Mouse (Mus musculus) left cerebral cortex, adult 2 months (tissue): ENCODE results near the gene Tex9. TPM values are rescaled to one million over a fixed set of nuclear protein-coding genes. Genes with fewer than 3 reads are reported as not detected.
A peak's percentile ranks its signal among the peaks of the same experiment; 100 is the strongest.
"Not testable (repeated sequence)": the region's sequence is repeated elsewhere in the genome, so short reads cannot be mapped to it uniquely, and the experiment has no call there.

Source experiments
- DNase-seq, 2 experiments: peaks; one replicate each; pipeline ENCODE4 v3.0.0; 2021 to 2022; ENCODE audit warnings: low spot score in 2 of 2, mixed read lengths in 1 of 2; ENCODE audit errors: extremely low spot score in 1 of 2
- H3K27ac ChIP-seq: fragments of 200-600 bp; 2 replicates; pipeline ENCODE4 v1.8.1; 2022
- H3K4me3 ChIP-seq: fragments of 200-600 bp; 2 replicates; pipeline ENCODE4 v1.8.1; 2022
- CTCF ChIP-seq: fragments of 200-600 bp; IDR thresholded peaks from 2 replicates; pipeline ENCODE4 v1.8.1; 2022; ENCODE audit warnings: antibody characterized with exemption, mild to moderate bottlenecking, moderate library complexity
- intact Hi-C: fragments of 180-260 bp; cut with DNase I; formaldehyde crosslinking; loops from one replicate; pipeline ENCODE4 v1.15.1; 2025
- total RNA-seq, 2 experiments: library from RNA; stranded (reverse); gene quantifications; 2 replicates each; pipeline ENCODE4 v1.2.3; 2021

Tex9 gene
- total RNA-seq, 2 experiments from 2014 or later: 11.2 to 12.8 TPM

DNA sequence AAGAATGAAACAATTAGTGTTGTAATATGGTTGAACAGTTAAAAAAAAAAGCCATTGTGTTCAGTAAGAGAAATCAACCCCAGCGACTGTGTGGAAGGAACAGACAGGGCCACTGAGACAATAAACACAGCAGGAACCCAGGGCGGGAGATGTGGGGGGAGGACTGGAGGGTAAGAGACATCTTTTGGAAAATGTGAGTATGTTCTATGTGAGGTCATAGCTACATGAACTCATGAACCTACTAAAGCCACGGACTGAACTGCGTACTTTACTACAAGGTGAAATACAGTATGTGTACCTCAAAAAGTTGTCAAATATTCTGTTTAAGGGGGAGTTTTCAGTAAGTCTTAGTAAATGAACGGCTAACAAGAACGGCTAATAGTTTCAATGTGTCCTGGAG, 14.7 kb downstream of the Tex9 start:
- intact Hi-C loops: no loop called here

GRCm38 (mm10) chr9:72475511-72475910, 16.5 kb downstream of the Tex9 start:
- TF ChIP-seq CTCF: no peak
- H3K4me3 ChIP-seq: no peak overlapping the region
- peak; percentile 29 to 36 for DNase-seq
- intact Hi-C loops: no loop called here
- H3K27ac ChIP-seq: no peak overlapping the region

More for the DNA sequence above, 14.7 kb downstream of the Tex9 start:
- H3K4me3 ChIP-seq: no peak overlapping the region
- TF ChIP-seq CTCF: no peak
- DNase-seq: no peak
- H3K27ac ChIP-seq: no peak overlapping the region

- no peak for DNase-seq
- H3K4me3 ChIP-seq: no peak overlapping the region
- H3K27ac ChIP-seq: no peak overlapping the region
- no peak for TF ChIP-seq CTCF
- intact Hi-C loops: no loop called here
These were observed 22.2 kb downstream of the Tex9 start for GRCm38 (mm10) chr9:72469851-72470250.

DNA sequence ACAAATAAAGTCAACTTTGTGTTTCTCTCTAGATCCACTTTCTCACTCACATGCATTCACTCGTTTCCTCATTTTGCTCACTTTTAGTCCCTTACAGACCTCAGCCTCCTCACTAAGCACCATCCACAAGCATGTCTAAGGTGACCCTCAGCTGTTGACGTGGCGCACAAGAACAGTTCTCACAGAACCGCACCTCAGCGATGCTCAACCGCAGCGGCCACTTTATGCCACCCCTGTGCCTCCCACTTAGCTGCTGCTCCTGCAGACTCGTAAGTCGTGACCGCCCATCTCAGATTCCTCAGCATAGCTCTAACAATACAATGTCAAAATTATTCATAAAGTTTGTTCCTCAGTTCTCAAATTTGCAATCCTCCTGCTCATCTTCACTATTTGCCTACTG, 23.4 kb downstream of the Tex9 start:
- DNase-seq: no peak
- no peak overlapping the region for H3K4me3 ChIP-seq
- no peak for TF ChIP-seq CTCF
- intact Hi-C loops: no loop called here
- no peak overlapping the region for H3K27ac ChIP-seq

DNA sequence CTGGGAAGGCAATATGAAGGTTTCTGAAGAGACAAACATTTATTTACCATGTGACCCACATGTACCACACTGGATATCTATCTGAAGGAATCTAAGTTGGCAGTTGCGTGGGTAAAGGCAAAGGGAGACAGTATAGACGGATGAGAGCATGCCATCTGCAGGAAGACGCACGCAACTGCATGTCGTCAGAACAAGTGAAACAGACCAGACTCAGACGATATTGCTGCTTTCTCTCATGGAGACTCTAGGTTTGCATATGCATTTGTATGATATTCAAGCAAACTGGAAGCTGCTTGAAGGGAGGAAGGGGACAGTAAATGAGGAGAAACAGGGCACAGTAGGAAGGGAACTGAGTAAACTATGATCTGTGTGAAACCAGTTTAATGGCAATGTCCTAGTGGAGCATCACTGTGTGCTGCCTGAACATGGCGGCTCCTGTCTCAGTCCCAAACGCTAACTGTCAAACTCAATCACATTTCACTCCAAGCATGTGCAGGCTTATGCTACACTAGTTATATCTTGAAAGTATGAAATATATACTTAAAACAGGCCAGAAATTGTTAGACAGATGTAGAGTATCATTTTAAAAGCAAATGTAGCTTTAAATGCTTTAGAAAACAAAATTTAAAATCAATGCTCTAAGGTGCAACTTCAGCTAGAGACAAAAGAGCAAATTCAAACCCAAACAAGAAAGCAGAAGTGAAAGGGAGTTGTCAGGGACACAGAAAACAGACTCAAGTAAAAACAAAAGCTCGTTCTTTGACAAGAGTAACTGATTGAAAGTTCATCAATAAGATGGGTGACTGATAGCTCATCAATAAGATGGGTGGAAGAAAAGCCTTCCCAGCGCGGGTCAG, 24.2 kb downstream of the Tex9 start:
- TF ChIP-seq CTCF: peak; percentile 63
- no peak for DNase-seq
- no peak overlapping the region for H3K4me3 ChIP-seq
- H3K27ac ChIP-seq: no peak overlapping the region
- intact Hi-C loops: no loop called here

DNA sequence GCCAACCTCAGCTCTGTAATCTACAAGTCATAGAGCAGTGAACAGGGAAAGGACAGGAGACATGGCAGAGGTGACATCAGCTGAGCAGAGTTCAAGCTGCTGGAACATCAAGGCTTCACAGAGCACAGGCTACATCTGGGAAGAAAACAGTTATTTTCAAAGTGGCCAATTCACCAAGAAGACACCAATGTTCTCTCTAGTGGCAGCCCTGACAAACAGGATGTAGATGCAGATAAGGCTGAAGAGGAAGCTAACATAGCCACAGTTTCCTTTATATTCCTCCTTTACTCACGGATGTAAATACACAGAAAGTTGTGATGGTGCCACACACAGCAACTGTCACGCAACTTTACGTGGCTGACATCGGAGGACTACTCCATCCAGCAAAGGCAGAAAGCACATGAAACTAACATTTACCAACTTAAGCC, 26.2 kb downstream of the Tex9 start:
- DNase-seq: no peak
- no peak overlapping the region for H3K4me3 ChIP-seq
- intact Hi-C loops: no loop called here
- no peak overlapping the region for H3K27ac ChIP-seq
- TF ChIP-seq CTCF: no peak

DNA sequence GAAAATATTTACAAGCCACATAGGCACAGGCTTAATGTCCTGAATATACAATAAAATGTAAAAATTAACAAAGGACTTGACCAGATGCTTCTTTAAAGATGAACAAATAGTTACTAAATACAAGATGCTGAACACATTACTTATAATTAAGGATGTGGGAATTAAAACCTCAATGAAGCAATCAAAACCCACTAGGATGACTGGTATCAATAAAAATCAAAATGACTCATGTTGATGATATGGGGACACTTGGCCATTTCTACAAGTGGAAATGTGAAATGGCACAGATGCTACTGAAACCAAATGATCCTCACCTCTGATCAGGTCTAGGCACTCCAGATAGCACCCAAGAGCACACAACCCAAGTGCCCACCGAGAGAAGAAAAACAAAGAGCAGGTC, 27.2 kb downstream of the Tex9 start:
- no peak for DNase-seq
- no peak for TF ChIP-seq CTCF

DNA sequence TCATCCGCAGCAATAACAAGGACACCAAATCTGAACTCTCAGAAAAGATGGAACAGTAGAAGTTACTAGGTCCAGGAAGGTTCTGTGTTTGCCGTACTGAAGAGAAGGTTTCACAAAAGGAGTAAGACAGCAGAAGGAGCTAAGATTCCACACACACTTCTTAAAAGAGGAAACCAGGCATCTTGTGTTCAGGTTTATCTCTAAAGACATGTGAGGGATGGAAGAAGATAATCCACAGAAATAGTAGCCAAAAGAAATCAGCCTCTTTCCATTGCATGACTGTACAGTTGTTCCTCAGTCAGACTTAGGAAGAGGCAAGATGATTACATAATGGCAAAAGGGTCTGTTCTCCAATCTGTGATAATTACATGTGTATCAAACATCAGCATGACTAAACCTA, 29.6 kb downstream of the Tex9 start:
- no peak for DNase-seq
- intact Hi-C loops: no loop called here
- H3K27ac ChIP-seq: no peak overlapping the region
- TF ChIP-seq CTCF: no peak
- no peak overlapping the region for H3K4me3 ChIP-seq

More for the DNA sequence above, 27.2 kb downstream of the Tex9 start:
- intact Hi-C loops: no loop called here
- no peak overlapping the region for H3K4me3 ChIP-seq
- no peak overlapping the region for H3K27ac ChIP-seq

GRCm38 (mm10) chr9:72460767-72461166, 31.2 kb downstream of the Tex9 start:
- H3K27ac ChIP-seq: no peak overlapping the region
- TF ChIP-seq CTCF: no peak
- no peak for DNase-seq
- no peak overlapping the region for H3K4me3 ChIP-seq
- intact Hi-C loops: no loop called here

GRCm38 (mm10) chr9:72459703-72460102, 32.3 kb downstream of the Tex9 start:
- Histone ChIP-seq H3K4me3 (no peak overlapping the region), H3K27ac (no peak overlapping the region)
- intact Hi-C loops: loop anchor here (5.0 kb wide), 2 partner anchors 73 to 158 kb away; partner anchors contain the start of gene Rfx7
- no peak for TF ChIP-seq CTCF
- no peak for DNase-seq

- no peak overlapping the region for H3K27ac ChIP-seq
- DNase-seq: peak; percentile 68 to 73
- intact Hi-C loops: loop anchor here (5.0 kb wide), 2 partner anchors 74 to 159 kb away; partner anchors contain the start of gene Rfx7
- H3K4me3 ChIP-seq: no peak overlapping the region
- peak; percentile 85 for TF ChIP-seq CTCF
These were observed 33.8 kb downstream of the Tex9 start for GRCm38 (mm10) chr9:72458233-72458632.

DNA sequence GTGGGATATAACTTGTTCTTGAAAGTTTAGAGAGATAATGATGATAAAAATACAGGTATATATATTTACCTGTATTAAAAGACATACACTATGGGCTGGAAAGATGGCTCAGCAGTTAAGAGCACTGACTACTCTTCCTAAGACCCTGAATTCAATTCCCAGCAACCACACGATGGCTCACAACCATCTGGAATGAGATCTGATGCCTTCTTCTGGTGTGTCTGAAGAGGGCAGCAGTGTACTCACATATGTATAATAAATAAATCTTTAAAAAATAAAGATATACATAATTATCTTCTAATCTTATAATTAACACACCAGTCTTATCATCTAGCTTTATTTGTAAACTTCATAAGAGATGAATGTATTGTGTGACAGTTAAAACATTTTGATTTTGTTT, 35.6 kb downstream of the Tex9 start:
- peak; percentile 11; the same call in 1 of the 2 replicates for TF ChIP-seq CTCF
- Histone ChIP-seq H3K4me3 (no peak overlapping the region), H3K27ac (no peak overlapping the region)
- DNase-seq: no peak
- intact Hi-C loops: loop anchor here (5.0 kb wide), 2 partner anchors 76 to 161 kb away; partner anchors contain the start of gene Rfx7

DNA sequence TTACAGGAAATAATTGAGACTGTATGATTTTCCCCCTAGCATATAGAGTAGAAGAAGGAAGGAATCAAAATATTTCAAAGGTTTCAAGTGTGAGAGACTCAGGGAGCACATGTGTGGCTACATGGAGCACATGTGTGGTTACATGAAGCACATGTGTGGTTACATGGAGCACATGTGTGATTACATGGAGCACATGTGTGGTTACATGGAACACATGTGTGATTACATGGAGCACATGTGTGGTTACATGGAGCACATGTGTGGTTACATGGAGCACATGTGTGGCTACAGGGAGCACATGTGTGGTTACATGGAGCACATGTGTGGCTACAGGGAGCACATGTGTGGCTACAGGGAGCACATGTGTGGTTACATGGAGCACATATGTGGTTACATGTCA, 37.7 kb downstream of the Tex9 start:
- H3K4me3 ChIP-seq, DNase-seq, intact Hi-C loops, H3K27ac ChIP-seq: not testable (repeated sequence)
